Mouse (Mus musculus): ENCODE measurements around the gene Astn1. TPM values are rescaled to one million over a fixed set of nuclear protein-coding genes. Genes with fewer than 3 reads are reported as not detected.
A peak's percentile ranks its signal among the peaks of the same experiment; 100 is the strongest.

The Astn1 gene
- total RNA-seq, 2 experiments from 2014 or later: 0.98 to 1.1 TPM

- intact Hi-C loops (cut with DNase I): no loop called here
- DNase-seq (ENCODE audit: low spot score): no peak
These were observed 335.9 kb downstream of the Astn1 start for GRCm38 (mm10) chr1:158697859-158698569.

DNA sequence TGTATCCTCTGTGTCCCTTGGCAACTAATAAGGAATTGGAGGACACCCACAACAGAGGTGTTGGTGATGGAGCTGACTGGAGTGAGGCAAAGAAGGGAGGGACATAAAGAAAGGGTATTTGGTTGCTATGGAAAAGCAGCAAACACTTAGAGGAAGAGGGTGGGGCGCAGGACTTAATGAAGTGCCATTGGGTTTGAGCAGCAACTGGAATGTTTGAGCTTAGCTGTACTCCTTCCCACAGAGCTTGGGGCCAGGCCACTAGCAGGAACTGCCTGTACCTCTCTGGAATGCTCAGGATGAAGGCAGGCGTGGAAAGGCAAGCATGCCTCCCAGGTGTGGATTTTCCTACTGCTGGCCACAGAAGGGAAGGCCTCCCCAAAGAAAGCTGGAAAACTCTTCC, 337.2 kb downstream of the Astn1 start:
- DNase-seq (ENCODE audit: low spot score): no peak
- intact Hi-C loops (cut with DNase I): no loop called here

- DNase-seq (ENCODE audit: low spot score): no peak
- intact Hi-C loops (cut with DNase I): no loop called here
These were observed 338.1 kb downstream of the Astn1 start for GRCm38 (mm10) chr1:158700147-158700546.

DNA sequence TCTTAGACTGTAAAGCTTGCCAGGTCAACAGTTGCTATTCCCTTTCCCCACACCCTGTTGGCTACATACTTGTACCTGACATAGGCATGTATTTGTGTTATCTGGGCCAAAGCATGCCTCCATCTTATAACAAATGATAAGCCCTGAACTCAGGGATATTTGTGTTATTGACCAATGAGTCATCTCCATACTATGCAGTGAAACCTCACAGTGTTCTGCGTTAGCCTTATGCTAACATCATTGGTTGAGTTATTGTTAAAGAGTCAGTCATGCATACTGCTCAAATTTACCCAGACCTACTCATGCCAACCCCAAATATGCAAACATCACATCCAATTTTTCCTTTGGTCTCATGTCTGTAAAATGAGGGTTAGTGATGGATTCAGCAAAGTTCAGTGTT, 339.3 kb downstream of the Astn1 start:
- DNase-seq (ENCODE audit: low spot score): no peak
- intact Hi-C loops (cut with DNase I): no loop called here

GRCm38 (mm10) chr1:158713301-158714095, 351.4 kb downstream of the Astn1 start:
- intact Hi-C loops (cut with DNase I): loop anchor here (1.0 kb wide), 2 partner anchors 240 to 422 kb away; no protein-coding TSS in a partner anchor
- DNase-seq (ENCODE audit: low spot score): no peak

GRCm38 (mm10) chr1:158732868-158733496, 370.9 kb downstream of the Astn1 start:
- DNase-seq (ENCODE audit: low spot score): no peak
- intact Hi-C loops (cut with DNase I): no loop called here

DNA sequence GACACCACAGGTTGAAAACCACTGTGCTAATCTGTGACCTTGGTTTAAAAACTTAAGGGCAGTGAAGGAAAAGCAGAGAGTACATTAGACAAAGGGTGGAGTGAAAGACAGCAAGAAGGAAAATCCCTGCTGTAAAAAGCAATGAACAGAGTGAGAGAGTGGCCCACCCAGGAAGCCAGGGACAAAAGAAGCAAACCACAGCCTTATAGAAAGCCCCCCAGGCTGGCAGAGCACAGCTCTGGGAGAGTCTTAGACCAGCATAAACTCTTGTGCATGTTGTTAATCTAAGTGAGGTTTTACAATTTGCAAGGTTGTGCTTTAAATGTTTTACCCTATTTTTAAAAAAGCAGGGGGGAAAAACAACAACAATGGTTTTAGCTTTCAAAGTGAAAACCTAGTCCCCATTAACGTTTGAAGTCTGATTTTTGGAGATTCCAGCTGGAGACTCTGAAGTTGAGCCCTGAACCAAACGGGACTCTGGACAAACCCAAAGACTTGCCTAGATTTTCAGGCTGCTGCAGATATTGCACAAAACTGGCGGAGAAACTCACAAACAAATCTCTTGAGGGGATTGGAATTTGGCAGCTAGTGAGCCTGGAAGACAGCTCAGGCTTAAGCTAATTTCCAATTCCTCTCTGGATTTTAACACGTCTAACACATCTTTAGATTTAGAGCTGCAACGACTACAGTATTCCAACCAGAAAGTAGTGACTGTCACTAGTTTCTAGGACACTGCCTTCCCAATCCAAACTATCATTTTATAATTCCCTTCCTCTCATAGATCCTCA, 377.3 kb downstream of the Astn1 start:
- peak; percentile 2 for DNase-seq (ENCODE audit: low spot score)
- intact Hi-C loops (cut with DNase I): no loop called here

GRCm38 (mm10) chr1:158740161-158740766, 378.2 kb downstream of the Astn1 start:
- DNase-seq (ENCODE audit: low spot score): no peak
- intact Hi-C loops (cut with DNase I): no loop called here

DNA sequence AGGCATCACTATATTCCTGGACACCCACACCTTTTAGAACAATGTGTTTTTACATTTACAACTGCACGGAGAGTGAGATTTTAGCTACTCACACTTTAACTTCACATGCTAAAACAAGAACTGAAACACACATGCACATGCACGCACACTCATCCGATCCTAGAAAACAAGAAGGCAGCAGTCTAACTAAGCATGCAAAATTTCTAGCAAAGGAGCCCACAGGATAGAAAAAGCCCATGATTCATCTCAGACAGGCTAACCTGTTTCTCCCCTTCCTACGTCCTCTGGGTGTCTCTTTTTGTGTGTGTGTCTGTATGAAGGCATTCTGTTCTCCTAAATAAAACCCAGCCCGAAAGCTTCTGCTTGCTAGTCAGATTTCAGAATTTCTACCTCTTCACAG, 378.9 kb downstream of the Astn1 start:
- intact Hi-C loops (cut with DNase I): no loop called here

More for the DNA sequence above, 378.9 kb downstream of the Astn1 start:
- DNase-seq (ENCODE audit: low spot score): no peak

Small RNAs within 50 kb of the gene (microRNA-seq; reads per million reads assigned to microRNA genes)
- gene Mir488: 11.9 reads per million, percentile 27 among the genes with 10 or more reads in this experiment

Other genes with a start within 250 kb of the Astn1 start
- under 1 TPM; 0.11 to 0.16 TPM for gene Brinp2, start 5.9 kb upstream of the Astn1 start, total RNA-seq (2021)

Measured in heart, postnatal 25 days (tissue).